ENCODE assay signal across 10 mouse cellular contexts in the genomic region with DNA sequence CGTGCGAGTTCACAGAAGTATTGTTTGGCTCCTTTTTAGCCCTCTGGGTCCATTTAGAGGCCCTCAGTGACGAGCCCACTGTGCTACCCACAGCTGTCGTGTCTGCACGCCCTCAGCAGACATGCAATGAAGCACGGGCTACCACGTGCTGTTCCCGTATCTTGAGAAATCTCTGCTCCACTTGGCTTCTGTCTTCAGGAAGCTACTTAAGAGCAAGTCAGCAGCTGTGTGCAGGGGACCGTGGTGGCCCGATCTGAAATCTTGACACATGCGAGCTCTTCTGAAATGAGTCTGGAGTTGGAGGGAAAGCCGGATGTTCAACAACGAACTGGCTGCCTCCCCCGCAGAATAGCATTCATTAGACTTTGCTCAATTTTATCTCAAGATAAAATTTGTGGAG. TPM values are rescaled to one million over a fixed set of nuclear protein-coding genes. Genes with fewer than 3 reads are reported as not detected.
DNase-seq lines count a peak whose midpoint lies in the region; ATAC-seq and TF ChIP-seq lines count a peak whose summit lies in the region.
"Had no signal": no experiment of that assay in that cellular context is flagged by ENCODE, and none has a peak within 500 bp of the region (broad histone marks: within the 10 kb centered on the region; RNA-seq: fewer than 3 reads in every experiment).

No protein-coding gene starts in this region.

- H3K27me3 ChIP-seq in lung, embryonic 14.5 days (ENCODE audit: insufficient read depth, low read length) = no peaks in the 10 kb centered on the region
- H3K27me3 ChIP-seq in heart, postnatal 0 days (ENCODE audit: control insufficient read depth, insufficient read depth, low read length) = 0 out of 2 replicates have a peak, but pooled peaks cover 3% of the 10 kb centered on the region
- peaks cover 3% of the 10 kb centered on the region; the same call in 1 of the 2 replicates for H3K27me3 ChIP-seq in kidney, embryonic 15.5 days
- H3K27me3 ChIP-seq in myocyte (ENCODE audit: control insufficient read depth, insufficient read depth, insufficient read length) = no peaks in the 10 kb centered on the region
- H3K27me3 ChIP-seq: hindbrain, embryonic 12.5 days had no signal

- no peak for TF ChIP-seq EP300 in heart, postnatal 0 days (IDR thresholded peaks at IDR 0.05; ENCODE audit: low read depth)

- no peak for TF ChIP-seq CTCF in lung, embryonic 14.5 days (IDR thresholded peaks at IDR 0.05; ENCODE audit: low read depth)
- TF ChIP-seq CTCF in heart, postnatal 0 days (IDR thresholded peaks at IDR 0.05; ENCODE audit: low read depth) = no peak

- peak; percentile 50; the same call in 1 of the 2 replicates for ATAC-seq in lung, embryonic 14.5 days (ENCODE audit: insufficient read depth)
- ATAC-seq in heart, postnatal 0 days (ENCODE audit: insufficient read depth, low read depth) = peak; percentile 58
- ATAC-seq in kidney, embryonic 15.5 days (replicated peaks; ENCODE audit: low FRiP score) = peak; percentile 75

- no peaks in the 10 kb centered on the region for H3K9me3 ChIP-seq in lung, embryonic 14.5 days (ENCODE audit: low read depth, low read length)
- H3K9me3 ChIP-seq in heart, postnatal 0 days (replicated peaks; ENCODE audit: control insufficient read depth, low read length) = no peaks in the 10 kb centered on the region
- H3K9me3 ChIP-seq in kidney, embryonic 15.5 days (replicated peaks) = no peaks in the 10 kb centered on the region; the same call in 1 of the 2 replicates
- H3K9me3 ChIP-seq: hindbrain, embryonic 12.5 days had no signal

- no peaks in the 10 kb centered on the region for H3K79me2 ChIP-seq in myocyte (ENCODE audit: control insufficient read depth, insufficient read depth)

- H3K4me1 ChIP-seq in lung, embryonic 14.5 days (ENCODE audit: insufficient read depth) = no peaks in the 10 kb centered on the region
- no peaks in the 10 kb centered on the region for H3K4me1 ChIP-seq in heart, postnatal 0 days (ENCODE audit: control insufficient read depth, insufficient read depth)
- H3K4me1 ChIP-seq in kidney, embryonic 15.5 days = peaks cover 21% of the 10 kb centered on the region
- H3K4me1 ChIP-seq: megakaryocyte, embryonic 14.5 days had no signal

- H3K36me3 ChIP-seq in lung, embryonic 14.5 days (ENCODE audit: insufficient read depth) = no peaks in the 10 kb centered on the region
- no peaks in the 10 kb centered on the region for H3K36me3 ChIP-seq in heart, postnatal 0 days (replicated peaks; ENCODE audit: control insufficient read depth, insufficient read depth, low read length)
- no peaks in the 10 kb centered on the region for H3K36me3 ChIP-seq in kidney, embryonic 15.5 days
- H3K36me3 ChIP-seq in myocyte (ENCODE audit: control insufficient read depth, insufficient read depth) = no peaks in the 10 kb centered on the region
- H3K36me3 ChIP-seq: hindbrain, embryonic 12.5 days; limb, embryonic 12.5 days had no signal

- no peak overlapping the region for H3K4me3 ChIP-seq in lung, embryonic 14.5 days (ENCODE audit: low read depth, low read length)
- H3K4me3 ChIP-seq in heart, postnatal 0 days (ENCODE audit: low read depth, low read length) = no peak overlapping the region
- no peak overlapping the region for H3K4me3 ChIP-seq in kidney, embryonic 15.5 days (replicated peaks)
- no peak overlapping the region for H3K4me3 ChIP-seq in myocyte
- H3K4me3 ChIP-seq: hindbrain, embryonic 12.5 days; limb, embryonic 12.5 days; megakaryocyte, embryonic 14.5 days had no signal

- no peak overlapping the region for H3K9ac ChIP-seq in lung, embryonic 14.5 days
- no peak overlapping the region for H3K9ac ChIP-seq in heart, postnatal 0 days (replicated peaks; ENCODE audit: low read depth, low read length)
- H3K9ac ChIP-seq in kidney, embryonic 15.5 days = no peak overlapping the region
- H3K9ac ChIP-seq: hindbrain, embryonic 12.5 days; limb, embryonic 12.5 days had no signal

- DNase-seq in lung, embryonic 14.5 days = peak; percentile 72
- DNase-seq in lung, postnatal 25 days (ENCODE audit: low spot score) = no peak
- DNase-seq in heart, postnatal 0 days (ENCODE audit: low spot score) = peak; percentile 59
- DNase-seq in cerebellum, postnatal 10 days = no peak
- no peak for DNase-seq in frontal cortex, postnatal 10 days (ENCODE audit: low spot score in 2 of 2)

- 32% methylated on average over 14 of the region's 14 CpGs for WGBS in lung, embryonic 14.5 days
- 41% methylated on average over 14 of the region's 14 CpGs for WGBS in heart, postnatal 0 days
- 20% methylated on average over 14 of the region's 14 CpGs for WGBS in kidney, embryonic 15.5 days

- TF ChIP-seq POLR2A in myocyte (IDR thresholded peaks at IDR 0.05; ENCODE audit: insufficient read length, low read depth) = no peak

- H3K27ac ChIP-seq in lung, embryonic 14.5 days (ENCODE audit: low read depth) = no peak overlapping the region
- H3K27ac ChIP-seq in heart, postnatal 0 days (ENCODE audit: low read depth) = peak overlapping the region; percentile 33; the same call in 1 of the 2 replicates
- H3K27ac ChIP-seq in kidney, embryonic 15.5 days = peak overlapping the region; percentile 45; the same call in 1 of the 2 replicates
- H3K27ac ChIP-seq: hindbrain, embryonic 12.5 days; limb, embryonic 12.5 days had no signal

- no peak overlapping the region for H3ac ChIP-seq in myocyte (ENCODE audit: control insufficient read depth, insufficient read length)

- no peak overlapping the region for H3K4me2 ChIP-seq in lung, embryonic 14.5 days
- 0 out of 2 replicates have a peak overlapping the region, but pooled peaks have one; percentile 8 for H3K4me2 ChIP-seq in heart, postnatal 0 days (ENCODE audit: low read depth, low read length)
- peak overlapping the region; percentile 43 for H3K4me2 ChIP-seq in kidney, embryonic 15.5 days
- no peak overlapping the region for H3K4me2 ChIP-seq in myocyte (ENCODE audit: low read depth)
- H3K4me2 ChIP-seq: hindbrain, embryonic 12.5 days; limb, embryonic 12.5 days had no signal

TF ChIP-seq in myocyte, 11 proteins besides CTCF, POLR2A, EP300 and RAD21:
- TF ChIP-seq TCF12 (IDR thresholded peaks at IDR 0.05; ENCODE audit: insufficient read depth, poor library complexity, severe bottlenecking) = no peak
- no peak for TF ChIP-seq REST (IDR thresholded peaks at IDR 0.05; ENCODE audit: insufficient read depth, insufficient read length)
- no peak for TF ChIP-seq SRF (IDR thresholded peaks at IDR 0.05; ENCODE audit: control insufficient read depth, insufficient read length, low read depth)
- no peak for TF ChIP-seq CEBPB (IDR thresholded peaks at IDR 0.05; ENCODE audit: insufficient read depth, poor library complexity, severe bottlenecking)
- TF ChIP-seq POLR2AphosphoS2 (IDR thresholded peaks at IDR 0.05; ENCODE audit: insufficient read length, low read depth) = no peak
- no peak for TF ChIP-seq USF1 (IDR thresholded peaks at IDR 0.05; ENCODE audit: low read depth)
- no peak for TF ChIP-seq TCF3 (IDR thresholded peaks at IDR 0.05; ENCODE audit: insufficient read length, low read depth)
- TF ChIP-seq MYOD1 (IDR thresholded peaks at IDR 0.05; ENCODE audit: control insufficient read depth in 1 of 3, insufficient read length in 2 of 3, low read depth in 2 of 3) = peak in 1 of 3 experiments; percentile 37
- TF ChIP-seq E2F4 (IDR thresholded peaks at IDR 0.05; ENCODE audit: insufficient read depth) = no peak
- peak in 2 of 3 experiments; percentile 32 to 33 for TF ChIP-seq MYOG (IDR thresholded peaks at IDR 0.05; ENCODE audit: control insufficient read depth in 1 of 3, insufficient read depth in 1 of 3, insufficient read length in 2 of 3, low read depth in 2 of 3)
- TF ChIP-seq MAX (IDR thresholded peaks at IDR 0.05; ENCODE audit: low read depth) = no peak

RNA-seq across cellular contexts. Expression of gene Cfap298, which starts 43.3 kb away (rescaled TPM):
- 42.8 and 45.2 TPM in 2 replicates for polyA plus RNA-seq in lung, embryonic 14.5 days (2014; fragmentation: Nextera tagmentation; extraction: Ambion mirVana)
- 7.1 and 22.1 TPM in 2 replicates for total RNA-seq in heart, postnatal 0 days (2014; rRNA removed; ENCODE audit: low replicate concordance)
- 39.6 and 45.4 TPM in 2 replicates for polyA plus RNA-seq in heart, postnatal 0 days (2015; fragmentation: Nextera tagmentation; extraction: Ambion mirVana)
- 37.0 and 42.5 TPM in 2 replicates for polyA plus RNA-seq in kidney, embryonic 15.5 days (2015; fragmentation: Nextera tagmentation; extraction: Ambion mirVana)
- 21.9 TPM for polyA plus RNA-seq in myocyte (2012; fragmentation: generic; extraction: Trizol)

Comparison
In these comparisons a context has a peak if more than half of its experiments do, and no peak if none do; other contexts are left out.
1. DNase-seq: peak in lung, embryonic 14.5 days (single experiment) and heart, postnatal 0 days (single experiment); none in lung, postnatal 25 days (single experiment), cerebellum, postnatal 10 days (0 of 2) and frontal cortex, postnatal 10 days (0 of 2).
2. H3K4me2 ChIP-seq: peak in heart, postnatal 0 days (single experiment) and kidney, embryonic 15.5 days (single experiment); none in lung, embryonic 14.5 days (single experiment) and myocyte (single experiment).
3. Peak in every context shown above with its lines, with median percentiles within 50 percentile points of each other: ATAC-seq.